Mouse (Mus musculus) kidney, embryonic 15.5 days (tissue): ENCODE measurements at regions not wholly inside any gene's neighbourhood (a gene's known extent, or its start where the extent isn't known, plus 50 kb on each side); places are given as distances from the start of the nearest gene placed in this dataset.

ENCODE experiments used
- ATAC-seq: fragments of 200-750 bp; cut with Nextera tagmentation; replicated peaks from 2 replicates; pipeline ENCODE4 v1.8.0; 2017; ENCODE audit warnings: moderate TSS enrichment; ENCODE audit not compliant: low FRiP score
- H3K27ac ChIP-seq: fragments of 300-500 bp; sonication (generic); 2 replicates; pipeline ENCODE4 v1.5.1; 2015; ENCODE audit warnings: mild to moderate bottlenecking, inconsistent platforms
- H3K27me3 ChIP-seq: fragments of 300-500 bp; sonication (generic); 2 replicates; pipeline ENCODE4 v1.6.1; 2015; ENCODE audit warnings: inconsistent platforms
- H3K36me3 ChIP-seq: fragments of 300-500 bp; sonication (generic); 2 replicates; pipeline ENCODE4 v1.6.1; 2015; ENCODE audit warnings: inconsistent platforms
- H3K4me1 ChIP-seq: fragments of 300-500 bp; sonication (generic); 2 replicates; pipeline ENCODE4 v1.6.1; 2015; ENCODE audit warnings: inconsistent platforms
- H3K4me2 ChIP-seq: fragments of 300-500 bp; sonication (generic); 2 replicates; pipeline ENCODE4 v1.6.1; 2015; ENCODE audit warnings: moderate library complexity, mild to moderate bottlenecking, inconsistent platforms
- H3K4me3 ChIP-seq: fragments of 300-500 bp; sonication (generic); replicated peaks from 2 replicates; pipeline ENCODE4 v1.5.1; 2015; ENCODE audit warnings: mild to moderate bottlenecking, inconsistent platforms
- H3K9ac ChIP-seq: fragments of 300-500 bp; sonication (generic); 2 replicates; pipeline ENCODE4 v1.6.1; 2015; ENCODE audit warnings: mild to moderate bottlenecking, inconsistent platforms
- H3K9me3 ChIP-seq: fragments of 300-500 bp; sonication (generic); replicated peaks from 2 replicates; pipeline ENCODE4 v1.6.1; 2016; ENCODE audit warnings: inconsistent platforms
- WGBS: fragments of 180-500 bp; shearing (Covaris S2); methylation state at CpG from one replicate; pipeline ENCODE4 v1.1.7; 2015; ENCODE audit warnings: mixed read lengths; 5-methylcytosine and 5-hydroxymethylcytosine counted together

GRCm38 (mm10) chr16:8961739-8962138, 131.8 kb downstream of the 1810013L24Rik start:
- Histone ChIP-seq H3K36me3 (no peaks in the 10 kb centered on the region), H3K27me3 (no peaks in the 10 kb centered on the region), H3K27ac (no peak overlapping the region), H3K4me1 (no peaks in the 10 kb centered on the region), H3K4me3 (no peak overlapping the region), H3K9me3 (no peaks in the 10 kb centered on the region), H3K9ac (no peak overlapping the region), H3K4me2 (no peak overlapping the region)
- 91% methylated on average over 10 of the region's 10 CpGs for WGBS
- ATAC-seq = no peak

GRCm38 (mm10) chr16:8993521-8994250, 163.8 kb downstream of the 1810013L24Rik start:
- no peak overlapping the region for H3K9ac ChIP-seq
- H3K4me2 ChIP-seq = no peak overlapping the region
- no peaks in the 10 kb centered on the region for H3K36me3 ChIP-seq
- H3K9me3 ChIP-seq = no peaks in the 10 kb centered on the region
- H3K4me1 ChIP-seq = no peaks in the 10 kb centered on the region
- WGBS = 90% methylated on average over 7 of the region's 7 CpGs
- H3K27me3 ChIP-seq = no peaks in the 10 kb centered on the region
- ATAC-seq = no peak
- no peak overlapping the region for H3K27ac ChIP-seq
- no peak overlapping the region for H3K4me3 ChIP-seq

- Histone ChIP-seq H3K4me1 (no peaks in the 10 kb centered on the region), H3K27me3 (no peaks in the 10 kb centered on the region), H3K4me3 (no peak overlapping the region), H3K27ac (no peak overlapping the region), H3K4me2 (no peak overlapping the region), H3K36me3 (no peaks in the 10 kb centered on the region), H3K9me3 (no peaks in the 10 kb centered on the region), H3K9ac (no peak overlapping the region)
- 89% methylated on average over 1 of the region's 1 CpGs for WGBS
- ATAC-seq = no peak
Measured at GRCm38 (mm10) chr16:8994521-8994920, 164.6 kb downstream of the 1810013L24Rik start.

- Histone ChIP-seq H3K9me3 (no peaks in the 10 kb centered on the region), H3K9ac (no peak overlapping the region), H3K36me3 (no peaks in the 10 kb centered on the region), H3K4me3 (no peak overlapping the region), H3K4me1 (no peaks in the 10 kb centered on the region), H3K27me3 (no peaks in the 10 kb centered on the region), H3K4me2 (no peak overlapping the region), H3K27ac (no peak overlapping the region)
- ATAC-seq = no peak
- 74% methylated on average over 5 of the region's 5 CpGs for WGBS
Measured at GRCm38 (mm10) chr16:8997250-8997649, 167.3 kb downstream of the 1810013L24Rik start.

GRCm38 (mm10) chr16:9004012-9004411, 174.1 kb downstream of the 1810013L24Rik start:
- no peaks in the 10 kb centered on the region for H3K27me3 ChIP-seq
- ATAC-seq = peak; percentile 67; the same call in 1 of the 2 replicates
- 28% methylated on average over 6 of the region's 6 CpGs for WGBS

GRCm38 (mm10) chr16:9005933-9006332, 176.0 kb downstream of the 1810013L24Rik start:
- no peak overlapping the region for H3K4me2 ChIP-seq
- no peak overlapping the region for H3K9ac ChIP-seq
- H3K27me3 ChIP-seq = no peaks in the 10 kb centered on the region
- H3K9me3 ChIP-seq = no peaks in the 10 kb centered on the region
- no peak for ATAC-seq
- no peak overlapping the region for H3K27ac ChIP-seq
- H3K36me3 ChIP-seq = no peaks in the 10 kb centered on the region
- H3K4me3 ChIP-seq = no peak overlapping the region
- 39% methylated on average over 5 of the region's 5 CpGs for WGBS
- no peaks in the 10 kb centered on the region for H3K4me1 ChIP-seq

More at GRCm38 (mm10) chr16:9004012-9004411, 174.1 kb downstream of the 1810013L24Rik start:
- Histone ChIP-seq H3K4me2 (no peak overlapping the region), H3K9ac (no peak overlapping the region), H3K36me3 (no peaks in the 10 kb centered on the region), H3K9me3 (no peaks in the 10 kb centered on the region), H3K4me1 (no peaks in the 10 kb centered on the region), H3K27ac (no peak overlapping the region), H3K4me3 (no peak overlapping the region)

GRCm38 (mm10) chr16:9009361-9010083, 179.6 kb downstream of the 1810013L24Rik start:
- Histone ChIP-seq H3K4me1 (no peaks in the 10 kb centered on the region), H3K36me3 (no peaks in the 10 kb centered on the region), H3K9me3 (no peaks in the 10 kb centered on the region), H3K9ac (no peak overlapping the region), H3K27ac (no peak overlapping the region), H3K27me3 (no peaks in the 10 kb centered on the region), H3K4me3 (no peak overlapping the region), H3K4me2 (no peak overlapping the region)
- WGBS = 21% methylated on average over 19 of the region's 19 CpGs
- ATAC-seq = peak; percentile 71; the same call in 1 of the 2 replicates

GRCm38 (mm10) chr16:9011077-9011476, 181.2 kb downstream of the 1810013L24Rik start:
- no peak overlapping the region for H3K4me2 ChIP-seq
- no peak overlapping the region for H3K9ac ChIP-seq
- ATAC-seq = no peak
- no peaks in the 10 kb centered on the region for H3K4me1 ChIP-seq
- H3K27me3 ChIP-seq = no peaks in the 10 kb centered on the region
- H3K27ac ChIP-seq = no peak overlapping the region
- H3K36me3 ChIP-seq = no peaks in the 10 kb centered on the region
- WGBS = 62% methylated on average over 1 of the region's 1 CpGs
- no peaks in the 10 kb centered on the region for H3K9me3 ChIP-seq
- no peak overlapping the region for H3K4me3 ChIP-seq

GRCm38 (mm10) chr16:9011691-9012090, 181.8 kb downstream of the 1810013L24Rik start:
- Histone ChIP-seq H3K27ac (no peak overlapping the region), H3K9ac (no peak overlapping the region), H3K9me3 (no peaks in the 10 kb centered on the region), H3K4me2 (no peak overlapping the region), H3K4me1 (no peaks in the 10 kb centered on the region), H3K4me3 (no peak overlapping the region), H3K36me3 (no peaks in the 10 kb centered on the region), H3K27me3 (no peaks in the 10 kb centered on the region)
- ATAC-seq = no peak
- 75% methylated on average over 4 of the region's 4 CpGs for WGBS

- Histone ChIP-seq H3K9ac (no peak overlapping the region), H3K27ac (no peak overlapping the region), H3K9me3 (no peaks in the 10 kb centered on the region), H3K4me2 (no peak overlapping the region), H3K4me1 (no peaks in the 10 kb centered on the region), H3K36me3 (no peaks in the 10 kb centered on the region), H3K27me3 (no peaks in the 10 kb centered on the region), H3K4me3 (no peak overlapping the region)
- ATAC-seq = no peak
- 74% methylated on average over 13 of the region's 13 CpGs for WGBS
Measured at GRCm38 (mm10) chr16:9016040-9016761, 186.3 kb downstream of the 1810013L24Rik start.

GRCm38 (mm10) chr16:9016762-9017086, 186.8 kb downstream of the 1810013L24Rik start:
- H3K4me1 ChIP-seq = no peaks in the 10 kb centered on the region
- H3K4me2 ChIP-seq = no peak overlapping the region
- WGBS = 97% methylated on average over 7 of the region's 7 CpGs
- H3K9ac ChIP-seq = no peak overlapping the region
- no peak overlapping the region for H3K4me3 ChIP-seq
- H3K27me3 ChIP-seq = no peaks in the 10 kb centered on the region
- H3K36me3 ChIP-seq = no peaks in the 10 kb centered on the region
- H3K9me3 ChIP-seq = no peaks in the 10 kb centered on the region
- ATAC-seq = no peak
- H3K27ac ChIP-seq = no peak overlapping the region

GRCm38 (mm10) chr16:9030717-9031116, 200.8 kb downstream of the 1810013L24Rik start:
- Histone ChIP-seq H3K4me1 (no peaks in the 10 kb centered on the region), H3K27me3 (no peaks in the 10 kb centered on the region), H3K4me3 (no peak overlapping the region), H3K9ac (no peak overlapping the region), H3K9me3 (no peaks in the 10 kb centered on the region), H3K4me2 (no peak overlapping the region), H3K27ac (no peak overlapping the region), H3K36me3 (no peaks in the 10 kb centered on the region)
- 84% methylated on average over 4 of the region's 4 CpGs for WGBS
- ATAC-seq = no peak
